Mouse (Mus musculus): ENCODE measurements around the gene Zfp763.

DNA sequence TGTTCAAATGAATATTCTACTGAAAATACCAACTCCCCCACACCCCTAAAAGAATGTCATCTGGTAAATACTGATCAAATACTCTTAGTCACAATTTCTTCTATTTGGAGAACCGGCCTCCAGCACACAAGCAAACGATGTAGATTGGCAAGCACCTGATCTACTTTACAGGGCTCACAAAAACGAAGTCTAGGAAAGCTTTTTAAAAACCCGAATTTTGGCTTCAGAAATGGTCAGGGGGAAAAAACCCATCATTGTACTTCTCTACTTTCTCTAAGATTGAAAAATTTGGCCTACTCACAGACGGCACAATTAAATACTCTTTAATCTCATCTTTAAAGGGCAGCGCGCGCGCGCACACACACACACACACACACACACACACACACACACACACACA is 826 bp downstream of the Zfp763 start:
- TF ChIP-seq CTCF (IDR thresholded peaks at IDR 0.05; ENCODE audit: low read depth, low read length) (no peak), POLR2A (IDR thresholded peaks at IDR 0.05; ENCODE audit: borderline replicate concordance, low read depth, low read length) (no peak)

All from bone marrow macrophage, adult 2 months (primary cell).